14 mouse cellular contexts compared by ENCODE assay signal in genomic region chr1:54716921-54717320, GRCm38 (mm10).
"Had no signal": no experiment of that assay in that cellular context is flagged by ENCODE, and none has a peak within 500 bp of the region (broad histone marks: within the 10 kb centered on the region; RNA-seq: fewer than 3 reads in every experiment).

No protein-coding gene starts in this region.

- H3K4me1 ChIP-seq: intestine, embryonic 15.5 days; limb, embryonic 12.5 days; liver, embryonic 13.5 days; neural tube, embryonic 13.5 days had no signal

- DNase-seq: kidney, adult 18-20 months; kidney, postnatal 10 days; kidney, postnatal 4 days; liver; liver, embryonic 13.5 days; liver, postnatal 0 days; retina, postnatal 1 day; thymus, postnatal 4 days had no signal

- H3K27me3 ChIP-seq: intestine, embryonic 15.5 days; limb, embryonic 12.5 days; liver, embryonic 13.5 days; midbrain, embryonic 12.5 days; neural tube, embryonic 13.5 days had no signal

- H3K4me2 ChIP-seq: intestine, embryonic 15.5 days; limb, embryonic 12.5 days; liver, embryonic 13.5 days; midbrain, embryonic 12.5 days; neural tube, embryonic 13.5 days had no signal

- H3K9me3 ChIP-seq: limb, embryonic 12.5 days; liver, embryonic 13.5 days; midbrain, embryonic 12.5 days; neural tube, embryonic 13.5 days had no signal

- H3K27ac ChIP-seq: intestine, embryonic 15.5 days; layer of hippocampus, adult 2 months; limb, embryonic 12.5 days; liver, embryonic 13.5 days; midbrain, embryonic 12.5 days; neural tube, embryonic 13.5 days had no signal

- H3K9ac ChIP-seq: intestine, embryonic 15.5 days; limb, embryonic 12.5 days; liver, embryonic 13.5 days; liver, postnatal 0 days; midbrain, embryonic 12.5 days; neural tube, embryonic 13.5 days had no signal

- ATAC-seq: intestine, embryonic 15.5 days; liver, postnatal 0 days; midbrain, embryonic 16.5 days had no signal

- H3K36me3 ChIP-seq: intestine, embryonic 15.5 days; midbrain, embryonic 12.5 days had no signal

- H3K4me3 ChIP-seq: intestine, embryonic 15.5 days; layer of hippocampus, adult 2 months; limb, embryonic 12.5 days; liver, embryonic 13.5 days; midbrain, embryonic 12.5 days; neural tube, embryonic 13.5 days had no signal
